Mouse (Mus musculus): ENCODE data around the gene Igsf9. TPM values are rescaled to one million over a fixed set of nuclear protein-coding genes. Genes with fewer than 3 reads are reported as not detected.

Gene Igsf9
- polyA plus RNA-seq (2017; shearing (Covaris generic)): 1 to 10 TPM in 1 of 2 experiments, under 1 TPM in 1; 0.23 to 3.5 TPM

DNA sequence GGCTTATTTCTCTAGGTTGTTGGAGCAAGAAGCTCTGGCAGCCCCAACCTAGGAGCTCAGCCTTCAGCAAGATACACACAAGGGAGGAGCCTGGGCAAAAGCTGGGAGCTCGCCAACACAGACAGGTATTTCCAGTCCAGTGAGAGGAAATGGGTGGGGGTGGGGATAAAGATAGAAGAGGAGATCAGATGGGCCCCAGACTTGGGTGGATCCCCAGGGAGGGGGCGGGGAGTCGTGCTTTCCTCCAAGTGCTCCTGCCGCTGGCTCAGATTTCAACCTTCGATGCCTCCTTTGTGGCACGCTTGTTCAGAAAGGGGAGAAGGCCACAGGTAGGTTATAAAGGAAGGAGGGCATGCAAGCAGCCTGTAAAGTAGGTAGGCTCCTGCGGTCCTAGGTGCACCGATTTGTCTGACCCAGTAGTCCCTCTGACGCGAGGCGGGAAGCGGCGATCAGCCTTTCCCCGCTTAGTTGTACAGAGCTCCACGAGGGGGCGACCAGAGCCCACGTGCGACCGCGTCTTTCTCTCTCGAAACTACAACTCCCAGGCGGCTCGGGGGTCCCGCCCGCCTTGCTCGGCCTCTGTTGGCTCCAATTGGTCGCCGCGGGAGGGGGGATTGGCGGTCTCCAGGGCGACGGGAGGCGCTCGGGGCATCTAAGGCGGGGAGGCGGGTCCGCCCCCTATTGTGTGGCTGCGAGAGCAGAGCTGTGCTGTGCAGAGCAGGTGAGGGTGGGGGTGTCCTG lies at the start of gene Igsf9:
TSS of gene Igsf9 (plus strand) at position 249 of the 741 bp plus-strand sequence.

DNA sequence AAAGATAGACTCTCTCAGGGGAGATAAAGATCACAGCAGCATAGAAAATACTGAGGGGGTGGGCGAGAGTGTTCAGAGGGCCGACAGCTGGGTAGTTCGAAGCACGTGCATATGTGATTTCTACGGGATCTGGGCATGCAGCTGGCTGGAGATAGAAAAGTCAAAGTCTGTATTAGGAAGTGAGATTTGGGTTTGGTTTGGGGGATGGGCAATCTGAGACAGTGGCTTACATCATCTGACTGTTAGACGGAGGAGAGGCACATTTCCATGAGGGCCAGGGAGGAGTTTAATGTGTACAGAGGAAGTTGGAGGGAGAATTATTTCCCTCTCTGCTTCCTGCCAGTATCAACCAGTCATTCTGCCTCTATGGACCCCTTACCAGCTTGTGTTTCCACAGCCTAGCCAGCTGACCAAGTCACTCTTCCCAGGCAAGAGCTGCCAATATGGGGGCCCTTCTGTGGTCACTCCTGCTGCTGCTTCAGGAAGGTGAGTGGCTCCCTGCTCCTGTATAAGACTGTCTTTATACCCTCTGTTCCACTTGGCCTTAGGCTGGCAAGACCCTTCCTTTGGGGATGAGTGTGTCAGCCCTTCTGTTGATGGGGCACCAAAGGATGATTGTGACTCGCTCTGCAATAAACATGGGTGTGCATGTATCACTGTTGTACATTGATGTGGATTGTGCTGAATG lies 6.4 kb upstream of the Igsf9 start, which contains the start of gene Slamf9:
TSS of gene Slamf9 (plus strand) at position 305 of the 688 bp plus-strand sequence.

DNA sequence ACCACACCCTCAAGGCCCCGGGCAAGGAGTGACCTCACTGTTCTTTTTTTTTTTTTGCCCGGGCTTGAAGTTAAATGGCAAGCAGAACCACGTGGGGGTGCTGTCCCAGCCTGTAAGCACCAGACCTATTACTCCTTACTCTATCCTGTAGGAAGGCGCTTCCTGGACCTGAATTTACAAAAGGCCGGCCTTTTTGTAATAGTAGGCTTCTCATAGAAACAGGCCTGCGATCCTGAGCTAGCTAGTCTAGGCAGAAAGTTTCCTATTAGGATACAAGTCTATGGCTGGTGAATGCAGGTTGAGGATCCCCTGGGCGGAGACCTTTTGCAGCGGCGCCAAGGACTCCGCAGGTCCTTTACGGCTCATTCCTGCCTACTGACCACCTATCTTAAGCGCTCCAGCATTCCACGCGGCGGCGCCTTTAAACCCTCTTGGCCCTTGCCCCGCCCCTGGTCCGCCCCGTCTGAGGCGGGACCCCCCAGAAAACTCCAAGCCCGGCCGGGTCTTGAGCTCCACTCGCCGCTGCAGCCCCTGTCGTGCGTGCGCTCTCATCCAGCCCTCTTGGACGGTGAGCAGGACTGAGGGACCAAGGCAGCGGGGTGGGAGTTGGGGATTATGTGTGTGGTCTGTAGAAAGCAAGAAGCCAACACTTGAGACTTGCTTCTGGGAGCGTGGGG lies 18.3 kb downstream of the Igsf9 start, which contains the start of gene Tagln2:
TSS of gene Tagln2 (plus strand) at position 283 of the 677 bp plus-strand sequence.

DNA sequence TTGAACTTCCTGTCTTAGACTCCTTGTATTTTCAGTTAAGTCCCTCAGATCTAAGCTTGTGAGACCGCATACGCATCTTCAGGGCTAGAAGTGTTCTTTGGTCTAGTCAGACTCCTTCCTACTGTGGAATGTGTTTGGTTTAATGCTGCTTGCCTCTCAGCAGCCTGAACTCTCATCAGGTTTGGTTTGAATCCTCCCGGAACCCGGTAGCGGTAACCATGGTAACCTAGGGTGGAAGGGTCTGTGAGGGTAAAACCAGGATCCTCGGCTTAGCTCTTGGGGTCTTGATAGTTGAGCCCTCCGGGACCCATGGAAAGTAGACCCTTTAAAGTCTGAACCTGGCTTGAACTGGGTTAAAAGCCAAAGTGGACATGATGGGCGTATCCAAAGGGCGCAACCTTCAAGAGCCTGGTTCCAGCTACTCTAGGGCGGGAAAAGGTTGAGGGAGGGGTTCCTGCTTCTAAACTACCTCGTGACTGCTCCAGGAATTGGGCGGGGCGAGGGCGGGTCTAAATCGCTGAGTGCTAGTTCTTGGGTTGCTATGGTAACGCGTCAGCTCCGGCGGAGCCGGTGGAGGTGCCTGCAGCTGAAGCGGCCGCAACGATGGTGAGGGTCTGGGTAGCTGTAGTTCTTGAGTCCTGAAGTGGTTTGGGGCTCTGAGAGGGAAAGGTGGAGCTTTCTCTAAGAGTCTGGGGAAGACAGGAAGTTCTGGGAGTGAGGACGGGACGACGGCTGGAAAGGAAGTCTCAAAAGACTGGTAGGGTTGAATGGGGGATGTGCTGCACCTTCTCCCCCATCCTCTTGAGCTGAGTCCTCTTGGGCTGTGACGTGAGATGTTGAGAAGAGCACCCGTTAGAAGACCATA lies 39.2 kb downstream of the Igsf9 start, which contains the start of gene Cfap45:
TSS of gene Cfap45 (plus strand) at position 226 of the 865 bp plus-strand sequence.

Other genes with a start within 250 kb of the Igsf9 start
- 1 to 10 TPM in 1 of 2 experiments, not detected in 1; 1.2 TPM for gene Atp1a4, start 223.4 kb upstream of the Igsf9 start, polyA plus RNA-seq (2017; shearing (Covaris generic))
- 10 to 100 TPM; 30.5 to 47.2 TPM for gene Igsf8, start 220.1 kb upstream of the Igsf9 start, polyA plus RNA-seq (2017; shearing (Covaris generic))
- 1 to 10 TPM in 1 of 2 experiments, under 1 TPM in 1; 0.22 to 2.1 TPM for gene Atp1a2, start 183.7 kb upstream of the Igsf9 start, polyA plus RNA-seq (2017; shearing (Covaris generic))
- gene Kcnj9, start 152.5 kb upstream of the Igsf9 start, polyA plus RNA-seq (2017; shearing (Covaris generic)): under 1 TPM in 1 of 2 experiments, not detected in 1; 0.87 TPM
- under 1 TPM; 0.13 to 0.75 TPM for gene Kcnj10, start 140.6 kb upstream of the Igsf9 start, polyA plus RNA-seq (2017; shearing (Covaris generic))
- gene Pigm, start 105.2 kb upstream of the Igsf9 start, polyA plus RNA-seq (2017; shearing (Covaris generic)): 10 to 100 TPM in 1 of 2 experiments, 1 to 10 TPM in 1; 8.8 to 11.6 TPM
- 1 to 10 TPM in 1 of 2 experiments, under 1 TPM in 1; 0.36 to 1.6 TPM for gene Slamf9, start 6.4 kb upstream of the Igsf9 start, polyA plus RNA-seq (2017; shearing (Covaris generic))
- 100 to 1,000 TPM; 271 to 514 TPM for gene Tagln2, start 18.3 kb downstream of the Igsf9 start, polyA plus RNA-seq (2017; shearing (Covaris generic))
- 1 to 10 TPM in 1 of 2 experiments, under 1 TPM in 1; 0.11 to 3.5 TPM for gene Cfap45, start 39.0 kb downstream of the Igsf9 start, polyA plus RNA-seq (2017; shearing (Covaris generic))
- gene Vsig8, start 74.2 kb downstream of the Igsf9 start, polyA plus RNA-seq (2017; shearing (Covaris generic)): not detected
- under 1 TPM in 1 of 2 experiments, not detected in 1; 0.31 TPM for gene Slamf8, start 108.8 kb downstream of the Igsf9 start, polyA plus RNA-seq (2017; shearing (Covaris generic))
- under 1 TPM in 1 of 2 experiments, not detected in 1; 0.11 TPM for gene Fcrl6, start 120.8 kb downstream of the Igsf9 start, polyA plus RNA-seq (2017; shearing (Covaris generic))
- 1 to 10 TPM; 6.5 to 7.8 TPM for gene Dusp23, start 151.2 kb downstream of the Igsf9 start, polyA plus RNA-seq (2017; shearing (Covaris generic))
- gene Crp, start 216.3 kb downstream of the Igsf9 start, polyA plus RNA-seq (2017; shearing (Covaris generic)): not detected

All from inflammation-experienced regulatory T-cells (primary cell).